Mouse (Mus musculus) heart, adult 8-10 months (tissue): ENCODE results near the gene Gm20696. TPM values are rescaled to one million over a fixed set of nuclear protein-coding genes. Genes with fewer than 3 reads are reported as not detected.

Source experiments
- DNase-seq: peaks from one replicate; pipeline ENCODE4 v3.0.0; 2022; ENCODE audit warnings: low spot score
- total RNA-seq, 4 experiments: library from RNA; stranded (reverse); gene quantifications; 2 replicates each; pipeline ENCODE4 v1.2.4; 2022

Gm20696 gene
- total RNA-seq, 4 experiments from 2014 or later: 0.72 to 2.2 (median 1.6) TPM

- DNase-seq: no peak
Measured at GRCm38 (mm10) chr6:99625306-99625705, 41.3 kb downstream of the Gm20696 start.

- DNase-seq: no peak
Measured at GRCm38 (mm10) chr6:99624542-99624941, 42.1 kb downstream of the Gm20696 start.

- DNase-seq: no peak
Measured at GRCm38 (mm10) chr6:99623641-99624040, 43.0 kb downstream of the Gm20696 start.

- DNase-seq: no peak
Measured at GRCm38 (mm10) chr6:99621167-99621566, 45.4 kb downstream of the Gm20696 start.

GRCm38 (mm10) chr6:99620471-99620870, 46.1 kb downstream of the Gm20696 start:
- DNase-seq: no peak

- no peak for DNase-seq
Measured at GRCm38 (mm10) chr6:99619964-99620363, 46.6 kb downstream of the Gm20696 start.

GRCm38 (mm10) chr6:99619466-99619865, 47.1 kb downstream of the Gm20696 start:
- DNase-seq: no peak

GRCm38 (mm10) chr6:99617867-99618266, 48.7 kb downstream of the Gm20696 start:
- no peak for DNase-seq

- DNase-seq: no peak
Measured at GRCm38 (mm10) chr6:99617415-99617814, 49.2 kb downstream of the Gm20696 start.

GRCm38 (mm10) chr6:99615272-99615751, 51.3 kb downstream of the Gm20696 start:
- DNase-seq: peak; percentile 31

- DNase-seq: no peak
Measured at GRCm38 (mm10) chr6:99614566-99615271, 51.9 kb downstream of the Gm20696 start.

- no peak for DNase-seq
Measured at GRCm38 (mm10) chr6:99611866-99612265, 54.7 kb downstream of the Gm20696 start.

- DNase-seq: peak; percentile 41
Measured at GRCm38 (mm10) chr6:99610454-99611427, 55.9 kb downstream of the Gm20696 start.

- DNase-seq: no peak
Measured at GRCm38 (mm10) chr6:99606079-99606478, 60.5 kb downstream of the Gm20696 start.

- no peak for DNase-seq
Measured at GRCm38 (mm10) chr6:99604758-99605157, 61.8 kb downstream of the Gm20696 start.

GRCm38 (mm10) chr6:99602434-99602833, 64.2 kb downstream of the Gm20696 start:
- no peak for DNase-seq

- DNase-seq: peak; percentile 16
Measured at GRCm38 (mm10) chr6:99600886-99601285, 65.7 kb downstream of the Gm20696 start.

- DNase-seq: peak; percentile 56
Measured at GRCm38 (mm10) chr6:99600168-99600793, 66.3 kb downstream of the Gm20696 start.

GRCm38 (mm10) chr6:99599651-99600050, 66.9 kb downstream of the Gm20696 start:
- no peak for DNase-seq

GRCm38 (mm10) chr6:99599229-99599628, 67.4 kb downstream of the Gm20696 start:
- no peak for DNase-seq

GRCm38 (mm10) chr6:99577040-99577439, 89.6 kb downstream of the Gm20696 start:
- no peak for DNase-seq

GRCm38 (mm10) chr6:99575633-99576032, 91.0 kb downstream of the Gm20696 start:
- DNase-seq: no peak
